Mouse (Mus musculus): ENCODE measurements at regions not wholly inside any gene's neighbourhood (a gene's known extent, or its start where the extent isn't known, plus 50 kb on each side); places are given as distances from the start of the nearest gene placed in this dataset.
A peak's percentile ranks its signal among the peaks of the same experiment; 100 is the strongest.

GRCm38 (mm10) chr15:11697060-11697459 lies 210.0 kb downstream of the Npr3 start:
- WGBS, result 56% methylated on average over 3 of the region's 3 CpGs

GRCm38 (mm10) chr15:11693772-11694270 lies 213.3 kb downstream of the Npr3 start:
- Histone ChIP-seq H3K27me3 (replicated peaks) (no peaks in the 10 kb centered on the region), H3K4me2 (replicated peaks) (no peak overlapping the region), H3K9ac (no peak overlapping the region), H3K4me1 (replicated peaks) (no peaks in the 10 kb centered on the region), H3K4me3 (replicated peaks) (no peak overlapping the region), H3K9me3 (no peaks in the 10 kb centered on the region), H3K27ac (no peak overlapping the region), H3K36me3 (no peaks in the 10 kb centered on the region)
- no peak for ATAC-seq
- 78% methylated on average over 14 of the region's 14 CpGs for WGBS

More at GRCm38 (mm10) chr15:11697060-11697459, 210.0 kb downstream of the Npr3 start:
- Histone ChIP-seq H3K9ac (no peak overlapping the region), H3K36me3 (no peaks in the 10 kb centered on the region), H3K4me2 (replicated peaks) (no peak overlapping the region), H3K4me3 (replicated peaks) (no peak overlapping the region), H3K27me3 (replicated peaks) (no peaks in the 10 kb centered on the region), H3K4me1 (replicated peaks) (no peaks in the 10 kb centered on the region), H3K27ac (no peak overlapping the region), H3K9me3 (no peaks in the 10 kb centered on the region)
- no peak for ATAC-seq

GRCm38 (mm10) chr15:11664839-11665379 lies 242.2 kb downstream of the Npr3 start:
- Histone ChIP-seq H3K4me1 (replicated peaks) (no peaks in the 10 kb centered on the region), H3K9ac (no peak overlapping the region), H3K36me3 (no peaks in the 10 kb centered on the region), H3K27me3 (replicated peaks) (no peaks in the 10 kb centered on the region), H3K27ac (no peak overlapping the region), H3K4me2 (replicated peaks) (no peak overlapping the region), H3K4me3 (replicated peaks) (no peak overlapping the region), H3K9me3 (no peaks in the 10 kb centered on the region)
- ATAC-seq, result no peak
- WGBS, result 63% methylated on average over 5 of the region's 5 CpGs

GRCm38 (mm10) chr15:11655168-11655567 lies 251.9 kb downstream of the Npr3 start:
- 87% methylated on average over 3 of the region's 3 CpGs for WGBS

GRCm38 (mm10) chr15:11646241-11646640 lies 246.8 kb upstream of the Tars start:
- H3K36me3 ChIP-seq, result no peaks in the 10 kb centered on the region
- H3K4me1 ChIP-seq (replicated peaks), result no peaks in the 10 kb centered on the region
- no peak overlapping the region for H3K9ac ChIP-seq
- no peaks in the 10 kb centered on the region for H3K9me3 ChIP-seq
- no peak overlapping the region for H3K27ac ChIP-seq
- H3K4me2 ChIP-seq (replicated peaks), result no peak overlapping the region
- WGBS, result 90% methylated on average over 6 of the region's 6 CpGs
- H3K27me3 ChIP-seq (replicated peaks), result no peaks in the 10 kb centered on the region
- no peak overlapping the region for H3K4me3 ChIP-seq (replicated peaks)
- ATAC-seq, result no peak

More at GRCm38 (mm10) chr15:11655168-11655567, 251.9 kb downstream of the Npr3 start:
- Histone ChIP-seq H3K9me3 (no peaks in the 10 kb centered on the region), H3K4me3 (replicated peaks) (no peak overlapping the region), H3K4me1 (replicated peaks) (0 out of 2 replicates have a peak, but pooled peaks cover 2% of the 10 kb centered on the region), H3K36me3 (no peaks in the 10 kb centered on the region), H3K9ac (no peak overlapping the region), H3K4me2 (replicated peaks) (no peak overlapping the region), H3K27me3 (replicated peaks) (no peaks in the 10 kb centered on the region), H3K27ac (no peak overlapping the region)
- ATAC-seq, result no peak

- H3K27ac ChIP-seq, result no peak overlapping the region
- WGBS, result 63% methylated on average over 7 of the region's 7 CpGs
- no peak for ATAC-seq
These were observed 245.3 kb upstream of the Tars start for GRCm38 (mm10) chr15:11644779-11645178.

GRCm38 (mm10) chr15:11630654-11631053 lies 231.2 kb upstream of the Tars start:
- Histone ChIP-seq H3K9me3 (no peaks in the 10 kb centered on the region), H3K27me3 (replicated peaks) (no peaks in the 10 kb centered on the region), H3K4me2 (replicated peaks) (no peak overlapping the region), H3K4me3 (replicated peaks) (no peak overlapping the region), H3K4me1 (replicated peaks) (no peaks in the 10 kb centered on the region), H3K9ac (no peak overlapping the region), H3K27ac (no peak overlapping the region), H3K36me3 (no peaks in the 10 kb centered on the region)
- WGBS, result 81% methylated on average over 2 of the region's 2 CpGs
- ATAC-seq, result no peak

More at GRCm38 (mm10) chr15:11644779-11645178, 245.3 kb upstream of the Tars start:
- no peak overlapping the region for H3K4me2 ChIP-seq (replicated peaks)
- H3K27me3 ChIP-seq (replicated peaks), result no peaks in the 10 kb centered on the region
- no peak overlapping the region for H3K9ac ChIP-seq
- no peaks in the 10 kb centered on the region for H3K36me3 ChIP-seq
- no peak overlapping the region for H3K4me3 ChIP-seq (replicated peaks)
- H3K9me3 ChIP-seq, result no peaks in the 10 kb centered on the region
- H3K4me1 ChIP-seq (replicated peaks), result no peaks in the 10 kb centered on the region

- Histone ChIP-seq H3K4me2 (replicated peaks) (no peak overlapping the region), H3K27me3 (replicated peaks) (no peaks in the 10 kb centered on the region), H3K36me3 (no peaks in the 10 kb centered on the region), H3K9ac (no peak overlapping the region), H3K4me3 (replicated peaks) (no peak overlapping the region), H3K27ac (no peak overlapping the region), H3K4me1 (replicated peaks) (no peaks in the 10 kb centered on the region), H3K9me3 (no peaks in the 10 kb centered on the region)
- no peak for ATAC-seq
- WGBS, result 62% methylated on average over 9 of the region's 9 CpGs
These were observed 227.0 kb upstream of the Tars start for GRCm38 (mm10) chr15:11626433-11626832.

- 53% methylated on average over 3 of the region's 3 CpGs for WGBS
- Histone ChIP-seq H3K9ac (no peak overlapping the region), H3K36me3 (no peaks in the 10 kb centered on the region), H3K27me3 (replicated peaks) (no peaks in the 10 kb centered on the region), H3K27ac (no peak overlapping the region), H3K9me3 (no peaks in the 10 kb centered on the region), H3K4me1 (replicated peaks) (no peaks in the 10 kb centered on the region), H3K4me3 (replicated peaks) (no peak overlapping the region), H3K4me2 (replicated peaks) (no peak overlapping the region)
- no peak for ATAC-seq
These were observed 213.0 kb upstream of the Tars start for GRCm38 (mm10) chr15:11612416-11612815.

GRCm38 (mm10) chr15:11610043-11610670 lies 210.7 kb upstream of the Tars start:
- Histone ChIP-seq H3K27ac (no peak overlapping the region), H3K9ac (no peak overlapping the region), H3K27me3 (replicated peaks) (no peaks in the 10 kb centered on the region), H3K9me3 (no peaks in the 10 kb centered on the region), H3K4me1 (replicated peaks) (no peaks in the 10 kb centered on the region), H3K4me2 (replicated peaks) (no peak overlapping the region), H3K4me3 (replicated peaks) (no peak overlapping the region), H3K36me3 (no peaks in the 10 kb centered on the region)
- 80% methylated on average over 3 of the region's 3 CpGs for WGBS
- ATAC-seq, result no peak

GRCm38 (mm10) chr15:11607489-11607888 lies 208.0 kb upstream of the Tars start:
- H3K4me1 ChIP-seq (replicated peaks), result no peaks in the 10 kb centered on the region
- 0 out of 2 replicates have a peak, but pooled peaks have one; percentile 47 for ATAC-seq
- no peak overlapping the region for H3K4me2 ChIP-seq (replicated peaks)
- H3K4me3 ChIP-seq (replicated peaks), result no peak overlapping the region
- H3K9ac ChIP-seq, result no peak overlapping the region
- H3K27ac ChIP-seq, result no peak overlapping the region
- H3K9me3 ChIP-seq, result no peaks in the 10 kb centered on the region
- H3K36me3 ChIP-seq, result no peaks in the 10 kb centered on the region
- no peaks in the 10 kb centered on the region for H3K27me3 ChIP-seq (replicated peaks)

- H3K27ac ChIP-seq, result no peak overlapping the region
- no peaks in the 10 kb centered on the region for H3K27me3 ChIP-seq (replicated peaks)
- 85% methylated on average over 4 of the region's 4 CpGs for WGBS
- H3K36me3 ChIP-seq, result no peaks in the 10 kb centered on the region
- no peaks in the 10 kb centered on the region for H3K4me1 ChIP-seq (replicated peaks)
- no peaks in the 10 kb centered on the region for H3K9me3 ChIP-seq
- H3K4me3 ChIP-seq (replicated peaks), result no peak overlapping the region
- H3K9ac ChIP-seq, result no peak overlapping the region
- no peak for ATAC-seq
- no peak overlapping the region for H3K4me2 ChIP-seq (replicated peaks)
These were observed 206.2 kb upstream of the Tars start for GRCm38 (mm10) chr15:11605677-11606076.

- Histone ChIP-seq H3K9ac (no peak overlapping the region), H3K4me1 (replicated peaks) (no peaks in the 10 kb centered on the region), H3K27me3 (replicated peaks) (no peaks in the 10 kb centered on the region), H3K4me2 (replicated peaks) (no peak overlapping the region), H3K9me3 (no peaks in the 10 kb centered on the region), H3K36me3 (no peaks in the 10 kb centered on the region), H3K27ac (no peak overlapping the region), H3K4me3 (replicated peaks) (no peak overlapping the region)
- no peak for ATAC-seq
- 79% methylated on average over 6 of the region's 6 CpGs for WGBS
These were observed 197.6 kb upstream of the Tars start for GRCm38 (mm10) chr15:11597021-11597420.

All from intestine, embryonic 15.5 days (tissue).